Mouse (Mus musculus) lung, postnatal 0 days (tissue): ENCODE data around the gene Pgrmc2. TPM values are rescaled to one million over a fixed set of nuclear protein-coding genes. Genes with fewer than 3 reads are reported as not detected.

Experiments
- ATAC-seq: fragments of 200-750 bp; cut with Nextera tagmentation; 2 replicates; pipeline ENCODE4 v1.8.0; 2017; ENCODE audit warnings: moderate library complexity
- DNase-seq: peaks from one replicate; pipeline ENCODE4 v3.0.0-alpha.2; 2016; ENCODE audit warnings: low spot score
- H3K27ac ChIP-seq: fragments of 300-500 bp; sonication (generic); 2 replicates; pipeline ENCODE4 v1.5.1; 2014; ENCODE audit warnings: antibody characterized with exemption, mild to moderate bottlenecking, low read length, mixed read lengths
- H3K27me3 ChIP-seq: fragments of 300-500 bp; sonication (generic); replicated peaks from 2 replicates; pipeline ENCODE4 v1.6.1; 2014; ENCODE audit warnings: low read length, mixed read lengths; ENCODE audit not compliant: insufficient read depth
- H3K36me3 ChIP-seq: fragments of 300-500 bp; sonication (generic); 2 replicates; pipeline ENCODE4 v1.6.1; 2014; ENCODE audit warnings: low read length, mixed read lengths; ENCODE audit not compliant: insufficient read depth
- H3K4me1 ChIP-seq: fragments of 300-500 bp; sonication (generic); 2 replicates; pipeline ENCODE4 v1.6.1; 2014; ENCODE audit warnings: antibody characterized with exemption, low read depth, low read length, mixed read lengths; ENCODE audit not compliant: insufficient read depth
- H3K4me2 ChIP-seq: fragments of 300-500 bp; sonication (generic); replicated peaks from 2 replicates; pipeline ENCODE4 v1.6.1; 2014; ENCODE audit warnings: low read depth, mild to moderate bottlenecking, low read length, moderate library complexity, mixed read lengths
- H3K4me3 ChIP-seq: fragments of 300-500 bp; sonication (generic); 2 replicates; pipeline ENCODE4 v1.5.1; 2014; ENCODE audit warnings: low read depth, low read length
- H3K9ac ChIP-seq: fragments of 300-500 bp; sonication (generic); replicated peaks from 2 replicates; pipeline ENCODE4 v1.6.1; 2014; ENCODE audit warnings: low read depth, mild to moderate bottlenecking
- H3K9me3 ChIP-seq: fragments of 300-500 bp; sonication (generic); 2 replicates; pipeline ENCODE4 v1.6.1; 2016; ENCODE audit warnings: low read length, mixed read lengths
- CTCF ChIP-seq: IDR thresholded peaks from 2 replicates; pipeline ENCODE4 v1.5.1; 2016; ENCODE audit warnings: antibody characterized with exemption, mild to moderate bottlenecking
- EP300 ChIP-seq: IDR thresholded peaks from 2 replicates; pipeline ENCODE4 v1.6.1; 2016; ENCODE audit warnings: antibody characterized with exemption, mild to moderate bottlenecking, control low read depth
- WGBS: fragments of 180-500 bp; shearing (Covaris S2); extraction: QIAGEN DNeasy Blood & Tissue Kit; methylation state at CpG from one replicate; pipeline ENCODE4 v1.1.7; 2014; 5-methylcytosine and 5-hydroxymethylcytosine counted together
- polyA plus RNA-seq: library from polyadenylated mRNA; unstranded; fragments of >200 nt; fragmentation: Nextera tagmentation; extraction: Ambion mirVana; gene quantifications from 2 replicates; pipeline ENCODE4 v1.2.1, GENCODE M21; 2015

Gene Pgrmc2
- polyA plus RNA-seq, 1 experiment from 2014 or later = 22.1 TPM

GRCm38 (mm10) chr3:41043756-41044354, 39.0 kb downstream of the Pgrmc2 start:
- DNase-seq (peak; percentile 21), ATAC-seq (no peak)
- H3K4me2 ChIP-seq = no peak overlapping the region
- TF ChIP-seq CTCF (no peak), EP300 (no peak)
- H3K36me3 ChIP-seq = no peaks in the 10 kb centered on the region
- 51% methylated on average over 11 of the region's 11 CpGs for WGBS
- no peak overlapping the region for H3K9ac ChIP-seq
- no peaks in the 10 kb centered on the region for H3K9me3 ChIP-seq
- no peaks in the 10 kb centered on the region for H3K4me1 ChIP-seq
- H3K27ac ChIP-seq = no peak overlapping the region
- no peak overlapping the region for H3K4me3 ChIP-seq
- H3K27me3 ChIP-seq = no peaks in the 10 kb centered on the region

DNA sequence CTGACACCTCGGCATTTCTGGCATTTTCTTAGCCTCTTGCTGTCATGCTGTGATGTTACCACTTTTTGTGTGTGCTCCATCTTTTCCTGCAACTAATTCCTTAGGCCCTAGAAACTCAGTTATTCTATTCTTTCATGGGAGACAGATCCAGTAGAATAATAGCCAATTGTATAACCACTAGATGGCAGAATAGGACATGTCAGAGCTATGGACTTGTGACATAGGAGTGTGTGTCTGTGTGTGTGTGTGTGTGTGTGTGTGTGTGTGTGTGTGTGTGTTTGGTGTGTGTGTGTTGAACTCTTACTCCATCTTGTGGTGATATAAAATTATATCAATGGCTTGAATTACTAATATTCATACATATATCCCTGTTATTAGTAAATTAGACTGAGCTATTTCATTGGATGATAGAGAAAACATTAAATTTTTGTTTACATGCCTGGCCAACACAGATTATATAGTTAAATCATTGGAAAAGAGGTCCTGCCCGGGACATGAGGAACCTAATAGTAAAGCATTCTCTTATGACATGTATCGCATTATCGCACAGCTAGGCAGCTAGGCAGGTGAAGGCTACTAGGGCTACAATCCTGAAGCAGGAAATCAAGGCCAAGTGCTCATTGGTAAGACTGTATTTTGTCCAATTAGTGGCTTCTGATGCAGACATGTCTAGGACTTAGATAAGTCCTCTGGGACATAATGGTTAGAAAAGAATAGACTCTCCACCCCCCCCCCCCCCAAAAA, 40.5 kb downstream of the Pgrmc2 start:
- Histone ChIP-seq H3K36me3 (no peaks in the 10 kb centered on the region), H3K4me3 (no peak overlapping the region), H3K9ac (no peak overlapping the region), H3K4me2 (no peak overlapping the region), H3K9me3 (no peaks in the 10 kb centered on the region), H3K4me1 (no peaks in the 10 kb centered on the region), H3K27me3 (no peaks in the 10 kb centered on the region), H3K27ac (no peak overlapping the region)
- ATAC-seq = peak; percentile 67
- peak; percentile 80 for DNase-seq
- 80% methylated on average over 4 of the region's 4 CpGs for WGBS
- peak; percentile 89 for TF ChIP-seq CTCF
- TF ChIP-seq EP300 = no peak; the same call in 1 of the 2 replicates

GRCm38 (mm10) chr3:41041241-41041640, 41.6 kb downstream of the Pgrmc2 start:
- TF ChIP-seq EP300 (no peak), CTCF (no peak)
- WGBS = 43% methylated on average over 5 of the region's 5 CpGs

DNA sequence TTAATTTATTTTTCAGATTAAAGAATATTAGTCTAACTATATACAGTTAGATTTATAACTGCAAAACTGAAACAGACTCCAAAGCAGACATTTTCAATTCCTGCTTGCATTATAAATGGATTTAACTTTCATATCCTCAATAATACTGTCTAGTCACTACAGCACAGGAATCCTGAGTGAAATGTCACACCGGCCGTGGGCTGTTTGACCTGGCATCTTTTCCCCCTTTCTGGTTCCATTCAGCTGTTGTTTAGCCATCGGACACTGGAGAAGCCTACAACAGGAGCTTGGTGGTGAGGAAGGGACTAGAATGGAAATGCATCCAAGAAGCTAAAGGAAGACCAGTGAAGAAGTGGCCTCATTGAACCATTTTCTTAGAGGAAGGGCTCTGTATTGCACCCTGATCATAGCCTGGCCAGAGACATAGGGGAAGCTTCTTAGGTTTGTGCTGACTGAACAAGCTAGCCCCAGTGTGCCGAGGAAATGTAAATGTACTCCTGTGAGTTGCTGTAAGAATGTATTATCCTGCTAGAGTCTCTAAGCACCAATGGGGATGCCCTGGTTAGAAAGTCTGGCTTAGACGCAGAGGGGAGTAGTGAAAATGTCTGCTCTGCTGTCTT, 44.4 kb downstream of the Pgrmc2 start:
- Histone ChIP-seq H3K9ac (no peak overlapping the region), H3K27ac (no peak overlapping the region), H3K36me3 (no peaks in the 10 kb centered on the region), H3K4me2 (no peak overlapping the region), H3K9me3 (no peaks in the 10 kb centered on the region), H3K4me3 (no peak overlapping the region), H3K4me1 (no peaks in the 10 kb centered on the region), H3K27me3 (no peaks in the 10 kb centered on the region)
- no peak for TF ChIP-seq CTCF
- no peak for TF ChIP-seq EP300
- DNase-seq (no peak), ATAC-seq (no peak)
- WGBS = 74% methylated on average over 5 of the region's 5 CpGs

More at GRCm38 (mm10) chr3:41041241-41041640, 41.6 kb downstream of the Pgrmc2 start:
- Histone ChIP-seq H3K4me1 (no peaks in the 10 kb centered on the region), H3K27me3 (no peaks in the 10 kb centered on the region), H3K4me3 (no peak overlapping the region), H3K9ac (no peak overlapping the region), H3K27ac (no peak overlapping the region), H3K4me2 (no peak overlapping the region), H3K36me3 (no peaks in the 10 kb centered on the region), H3K9me3 (no peaks in the 10 kb centered on the region)
- DNase-seq = no peak
- no peak for ATAC-seq

DNA sequence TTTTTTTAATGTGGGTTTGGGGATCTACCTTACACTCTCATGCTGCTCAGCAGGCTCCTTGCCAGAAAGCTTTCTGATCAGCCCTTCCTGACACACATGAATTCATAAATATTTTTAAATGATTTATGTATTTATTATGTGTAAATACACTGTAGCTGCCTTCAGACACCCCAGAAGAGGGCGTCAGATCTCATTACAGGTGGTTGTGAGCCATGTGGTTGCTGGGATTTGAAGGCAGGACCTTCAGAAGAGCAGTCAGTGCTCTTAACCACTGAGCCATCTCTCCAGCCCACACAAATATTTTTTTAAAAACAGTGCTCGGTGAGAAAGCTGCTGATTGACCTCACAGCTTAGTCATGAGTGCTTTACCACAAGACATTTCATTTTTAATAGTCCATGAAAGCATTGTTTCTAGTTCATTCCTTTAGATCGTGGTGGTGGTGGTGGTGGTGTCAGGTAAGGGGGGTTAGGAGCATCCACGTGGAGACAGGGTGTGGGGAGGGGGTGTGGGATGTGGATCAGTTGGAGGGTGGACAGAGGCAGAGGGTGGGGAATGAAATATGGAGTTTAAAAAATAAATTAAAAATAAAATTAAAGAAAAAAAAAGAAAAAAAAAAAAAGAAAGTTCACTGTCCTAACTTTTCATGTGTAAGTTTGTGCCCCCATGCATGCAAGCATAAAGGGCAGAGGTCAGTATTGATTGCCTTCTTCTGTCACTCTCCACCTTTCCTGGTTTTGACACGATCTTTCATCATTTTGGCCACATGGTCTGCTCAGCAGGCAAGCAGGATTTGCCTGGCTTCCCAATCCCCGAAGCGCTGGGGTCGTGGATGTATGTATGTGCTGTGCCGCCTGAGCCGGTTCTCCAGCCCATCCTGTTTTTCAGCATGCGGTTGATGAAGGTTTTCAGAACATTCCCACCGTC, 51.3 kb downstream of the Pgrmc2 start:
- no peak for DNase-seq
- ATAC-seq = no peak
- no peaks in the 10 kb centered on the region for H3K4me1 ChIP-seq
- TF ChIP-seq EP300 = no peak
- H3K27ac ChIP-seq = no peak overlapping the region
- no peaks in the 10 kb centered on the region for H3K36me3 ChIP-seq
- H3K27me3 ChIP-seq = no peaks in the 10 kb centered on the region
- no peak overlapping the region for H3K4me2 ChIP-seq
- H3K9ac ChIP-seq = no peak overlapping the region
- no peak overlapping the region for H3K4me3 ChIP-seq
- WGBS = 68% methylated on average over 12 of the region's 12 CpGs
- no peaks in the 10 kb centered on the region for H3K9me3 ChIP-seq

DNA sequence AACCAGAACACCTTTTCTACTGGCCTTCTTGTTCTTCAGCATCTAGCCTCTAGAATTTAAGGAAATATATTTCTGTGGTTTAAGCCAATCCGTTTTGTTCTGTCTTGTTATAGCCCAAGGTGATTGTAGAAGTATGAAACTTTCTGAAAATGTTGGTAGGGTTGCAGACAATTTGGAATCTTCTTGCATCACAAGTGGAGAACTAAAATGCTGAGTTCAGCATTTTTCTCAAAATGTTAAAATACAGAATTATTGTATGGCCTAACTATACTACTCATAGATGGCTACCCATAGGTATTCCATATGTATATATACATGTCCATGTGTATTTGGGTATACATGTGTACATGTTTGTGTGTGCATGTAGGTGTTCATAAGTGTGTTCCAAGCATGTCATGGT, 52.1 kb downstream of the Pgrmc2 start:
- WGBS = 87% methylated on average over 1 of the region's 1 CpGs
- TF ChIP-seq EP300 (no peak), CTCF (no peak)
- Histone ChIP-seq H3K4me2 (no peak overlapping the region), H3K4me1 (no peaks in the 10 kb centered on the region), H3K27ac (no peak overlapping the region), H3K36me3 (no peaks in the 10 kb centered on the region), H3K4me3 (no peak overlapping the region), H3K27me3 (no peaks in the 10 kb centered on the region), H3K9ac (no peak overlapping the region), H3K9me3 (no peaks in the 10 kb centered on the region)
- DNase-seq (no peak), ATAC-seq (no peak)
